In genomic region chr5:149790087-149790486, GRCm38 (mm10) we compare ENCODE assay signal across 14 mouse cellular contexts.
A peak's percentile ranks its signal among the peaks of the same experiment; 100 is the strongest.
DNase-seq lines count a peak whose midpoint lies in the region; ATAC-seq and TF ChIP-seq lines count a peak whose summit lies in the region.
"Had no signal": no experiment of that assay in that cellular context is flagged by ENCODE, and none has a peak within 500 bp of the region (broad histone marks: within the 10 kb centered on the region; RNA-seq: fewer than 3 reads in every experiment).

No protein-coding gene starts in this region.

- TF ChIP-seq EP300 in MEL (IDR thresholded peaks at IDR 0.05; ENCODE audit: low read depth in 1 of 2, low read length in 2 of 2) = no peak

- no peaks in the 10 kb centered on the region for H3K27me3 ChIP-seq in intestine, embryonic 14.5 days (replicated peaks; ENCODE audit: control insufficient read depth, insufficient read depth, low read length)
- no peaks in the 10 kb centered on the region for H3K27me3 ChIP-seq in intestine, embryonic 15.5 days (replicated peaks)
- H3K27me3 ChIP-seq in MEL (ENCODE audit: control insufficient read depth in 1 of 2, insufficient read depth in 2 of 2, low read length in 2 of 2) = peaks cover 0 to 2% of the 10 kb centered on the region in 2 experiments; a peak in 1 of 4 replicates
- H3K27me3 ChIP-seq: liver, embryonic 15.5 days had no signal

- H3K79me2 ChIP-seq in MEL (ENCODE audit: control insufficient read depth, insufficient read depth, low read length, poor library complexity) = no peaks in the 10 kb centered on the region

- TF ChIP-seq CTCF in MEL (IDR thresholded peaks at IDR 0.05 in 2 of 3, conservative IDR thresholded peaks at IDR 0.05 in 1 of 3; ENCODE audit: control insufficient read depth in 1 of 3, insufficient read depth in 1 of 3, low read depth in 2 of 3, low read length in 3 of 3, poor library complexity in 1 of 3, severe bottlenecking in 1 of 3) = no peak

- no peak overlapping the region for H3K4me3 ChIP-seq in intestine, embryonic 14.5 days (ENCODE audit: low read depth, low read length)
- H3K4me3 ChIP-seq in intestine, embryonic 15.5 days (replicated peaks) = no peak overlapping the region
- H3K4me3 ChIP-seq in MEL (ENCODE audit: control insufficient read depth in 1 of 2, insufficient read depth in 1 of 2, low read depth in 2 of 2, low read length in 2 of 2) = no peak overlapping the region
- H3K4me3 ChIP-seq: erythroblast, embryonic 14.5 days; liver, embryonic 15.5 days had no signal

- no peaks in the 10 kb centered on the region for H3K4me1 ChIP-seq in intestine, embryonic 14.5 days (replicated peaks; ENCODE audit: control insufficient read depth, insufficient read depth, low read length)
- no peaks in the 10 kb centered on the region for H3K4me1 ChIP-seq in intestine, embryonic 15.5 days (replicated peaks)
- H3K4me1 ChIP-seq in MEL (ENCODE audit: control insufficient read depth in 1 of 2, insufficient read depth in 2 of 2, low read length in 2 of 2) = no peaks in the 10 kb centered on the region
- H3K4me1 ChIP-seq: liver, embryonic 15.5 days had no signal

- intact Hi-C loops in left cerebral cortex, postnatal 14 days (cut with DNase I) = no loop called here

- no peak for TF ChIP-seq POLR2A in MEL (IDR thresholded peaks at IDR 0.05; ENCODE audit: control insufficient read depth in 1 of 2, insufficient read depth in 1 of 2, low read depth in 1 of 2, low read length in 2 of 2, poor library complexity in 1 of 2)

- no peak for TF ChIP-seq RAD21 in MEL (IDR thresholded peaks at IDR 0.05; ENCODE audit: low read depth, low read length)

- no peak overlapping the region for H3K9ac ChIP-seq in intestine, embryonic 14.5 days (ENCODE audit: low read length)
- H3K9ac ChIP-seq in intestine, embryonic 15.5 days = no peak overlapping the region
- no peak overlapping the region for H3K9ac ChIP-seq in MEL (ENCODE audit: control insufficient read depth, low read depth, low read length, poor library complexity, severe bottlenecking)
- H3K9ac ChIP-seq: liver, embryonic 15.5 days had no signal

- WGBS in intestine, embryonic 14.5 days = 24% methylated on average over 8 of the region's 8 CpGs
- WGBS in intestine, embryonic 15.5 days = 26% methylated on average over 8 of the region's 8 CpGs

- H3K27ac ChIP-seq in intestine, embryonic 14.5 days (ENCODE audit: low read depth) = no peak overlapping the region
- no peak overlapping the region for H3K27ac ChIP-seq in intestine, embryonic 15.5 days
- no peak overlapping the region for H3K27ac ChIP-seq in MEL (ENCODE audit: control insufficient read depth, low read depth, low read length)
- H3K27ac ChIP-seq: liver, embryonic 15.5 days had no signal

- DNase-seq in intestine, embryonic 14.5 days (ENCODE audit: low spot score) = peak; percentile 73
- DNase-seq in 3T3-L1 (ENCODE audit: low read depth, low spot score) = peak; percentile 34
- peak; percentile 18 for DNase-seq in MEL (ENCODE audit: low read depth, low spot score)
- peak; percentile 9 for DNase-seq in embryo, embryonic 9.5 days (ENCODE audit: extremely low spot score)
- DNase-seq in cerebellum, postnatal 36 days = no peak
- no peak for DNase-seq in frontal cortex, postnatal 10 days (ENCODE audit: low spot score in 2 of 2)
- no peak for DNase-seq in left cerebral cortex, postnatal 14 days (ENCODE audit: low spot score in 2 of 2)
- DNase-seq: cerebellum, postnatal 10 days; lung, postnatal 4 days had no signal

- H3K9me3 ChIP-seq in intestine, embryonic 14.5 days (ENCODE audit: control insufficient read depth, low read length) = peaks cover 17% of the 10 kb centered on the region
- no peaks in the 10 kb centered on the region for H3K9me3 ChIP-seq in intestine, embryonic 15.5 days
- no peaks in the 10 kb centered on the region for H3K9me3 ChIP-seq in MEL (replicated peaks; ENCODE audit: insufficient read depth, low read length)

- ATAC-seq in intestine, embryonic 14.5 days (replicated peaks; ENCODE audit: low FRiP score, low TSS enrichment, low read depth) = no peak
- no peak for ATAC-seq in intestine, embryonic 15.5 days
- ATAC-seq: activated CD4-positive, CD25-positive, alpha-beta regulatory T cell, adult 4 months; inflammation-experienced regulatory T-cells, adult 6 months had no signal

- no peaks in the 10 kb centered on the region for H3K36me3 ChIP-seq in intestine, embryonic 14.5 days (ENCODE audit: control insufficient read depth, insufficient read depth, low read length)
- H3K36me3 ChIP-seq in intestine, embryonic 15.5 days = no peaks in the 10 kb centered on the region
- H3K36me3 ChIP-seq in MEL (ENCODE audit: control insufficient read depth in 1 of 2, insufficient read depth in 2 of 2, low read length in 2 of 2) = no peaks in the 10 kb centered on the region
- H3K36me3 ChIP-seq: liver, embryonic 15.5 days had no signal

- no peak overlapping the region for H3K4me2 ChIP-seq in intestine, embryonic 14.5 days (ENCODE audit: low read length)
- no peak overlapping the region for H3K4me2 ChIP-seq in intestine, embryonic 15.5 days (replicated peaks)
- H3K4me2 ChIP-seq: liver, embryonic 15.5 days had no signal

TF ChIP-seq in MEL, 35 proteins besides CTCF, POLR2A, EP300 and RAD21:
- TF ChIP-seq MAZ (IDR thresholded peaks at IDR 0.05; ENCODE audit: low read depth, low read length) = no peak
- no peak for TF ChIP-seq CHD2 (IDR thresholded peaks at IDR 0.05; ENCODE audit: low read length)
- TF ChIP-seq ZMIZ1 (IDR thresholded peaks at IDR 0.05; ENCODE audit: low read depth, low read length) = no peak
- TF ChIP-seq POLR2AphosphoS2 (IDR thresholded peaks at IDR 0.05; ENCODE audit: low read length) = no peak
- no peak for TF ChIP-seq BHLHE40 (IDR thresholded peaks at IDR 0.05; ENCODE audit: borderline replicate concordance, low read depth, low read length)
- no peak for TF ChIP-seq MAX (IDR thresholded peaks at IDR 0.05; ENCODE audit: low read length)
- no peak for TF ChIP-seq MAFK (IDR thresholded peaks at IDR 0.05; ENCODE audit: borderline replicate concordance, low read depth, low read length)
- no peak for TF ChIP-seq CHD1 (IDR thresholded peaks at IDR 0.05; ENCODE audit: low read depth, low read length)
- no peak for TF ChIP-seq USF1 (IDR thresholded peaks at IDR 0.05; ENCODE audit: low read depth, low read length)
- TF ChIP-seq ZC3H11A (IDR thresholded peaks at IDR 0.05; ENCODE audit: low read depth, low read length) = no peak
- no peak for TF ChIP-seq TAL1 (IDR thresholded peaks at IDR 0.05; ENCODE audit: low read length)
- TF ChIP-seq GATA1 (IDR thresholded peaks at IDR 0.05; ENCODE audit: low read depth, low read length) = no peak
- TF ChIP-seq ZKSCAN1 (IDR thresholded peaks at IDR 0.05; ENCODE audit: low read depth, low read length) = no peak
- TF ChIP-seq SIN3A (IDR thresholded peaks at IDR 0.05; ENCODE audit: low read length) = no peak

Comparison
In these comparisons a context has a peak if more than half of its experiments do, and no peak if none do; other contexts are left out.
1. DNase-seq: peak in intestine, embryonic 14.5 days (single experiment), 3T3-L1 (single experiment), MEL (single experiment) and embryo, embryonic 9.5 days (single experiment); none in cerebellum, postnatal 36 days (0 of 2), frontal cortex, postnatal 10 days (0 of 2) and left cerebral cortex, postnatal 14 days (0 of 2).